Mouse (Mus musculus): ENCODE data around the gene Notch4. TPM values are rescaled to one million over a fixed set of nuclear protein-coding genes. Genes with fewer than 3 reads are reported as not detected.
A peak's percentile ranks its signal among the peaks of the same experiment; 100 is the strongest.

Gene Notch4
- total RNA-seq, 2 experiments from 2014 or later, result 10.5 to 11.4 TPM

DNA sequence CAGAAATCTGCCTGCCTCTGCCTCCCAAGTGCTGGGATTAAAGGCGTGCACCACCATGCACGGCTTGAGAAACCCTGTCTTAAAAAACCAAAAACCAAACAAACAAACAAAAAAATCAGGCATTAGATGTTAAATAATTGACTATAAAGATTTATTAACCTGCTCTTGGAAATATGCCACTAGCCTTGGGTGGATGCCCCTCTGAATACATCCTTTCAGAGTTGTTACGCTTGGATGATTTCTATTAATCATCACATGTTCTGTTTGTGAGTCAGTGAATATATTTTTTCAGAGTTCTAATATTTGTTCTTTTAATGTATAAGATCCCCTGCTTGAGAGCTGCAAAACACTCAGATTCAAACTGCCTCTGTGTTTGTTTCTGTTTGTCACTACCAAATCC is 60.9 kb downstream of the Notch4 start:
- intact Hi-C loops (cut with DNase I), result no loop called here
- TF ChIP-seq CTCF (IDR thresholded peaks at IDR 0.05), result no peak
- no peak for DNase-seq
- Histone ChIP-seq H3K4me3 (no peak overlapping the region), H3K27ac (no peak overlapping the region)

DNA sequence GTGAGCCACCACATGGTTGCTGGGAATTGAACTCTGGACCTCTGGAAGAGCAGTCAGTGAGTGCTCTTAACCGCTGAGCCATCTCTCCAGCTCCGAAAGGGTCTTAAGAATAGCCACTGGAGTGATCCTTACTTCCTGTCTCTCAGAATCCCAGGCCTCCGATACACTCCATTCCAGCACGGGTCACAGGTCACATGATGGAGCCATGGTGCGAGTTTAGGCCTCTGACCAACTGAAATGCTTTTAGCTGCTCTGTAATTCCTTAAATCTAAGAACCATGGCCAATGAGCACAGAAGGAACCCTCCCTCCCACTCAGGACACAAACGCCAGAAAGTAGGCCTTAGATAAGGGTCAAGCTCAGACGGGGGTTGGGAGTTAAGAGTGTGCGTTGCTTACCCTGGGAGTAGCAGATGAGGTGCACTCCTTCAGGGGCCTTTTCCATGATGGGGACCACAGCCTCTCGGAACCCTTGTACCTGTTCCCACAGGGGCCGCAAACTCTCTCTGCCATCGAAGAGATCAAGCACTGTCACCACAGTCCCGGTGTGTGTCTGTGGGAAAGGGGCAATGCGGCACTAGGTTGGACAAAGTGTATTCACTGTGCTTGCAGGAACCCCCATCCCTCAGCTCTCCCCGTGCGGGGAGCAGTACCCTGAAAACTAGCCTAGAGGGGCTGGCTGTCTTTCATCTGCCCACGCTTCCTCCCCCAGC is 62.1 kb downstream of the Notch4 start:
- no peak for DNase-seq
- intact Hi-C loops (cut with DNase I), result loop anchor here (2.0 kb wide), 1 partner anchor 21 kb away; the partner anchor contains the start of gene Agpat1
- no peak for TF ChIP-seq CTCF (IDR thresholded peaks at IDR 0.05)
- peak overlapping the region; percentile 96 for H3K27ac ChIP-seq
- H3K4me3 ChIP-seq, result peak overlapping the region; percentile 94

DNA sequence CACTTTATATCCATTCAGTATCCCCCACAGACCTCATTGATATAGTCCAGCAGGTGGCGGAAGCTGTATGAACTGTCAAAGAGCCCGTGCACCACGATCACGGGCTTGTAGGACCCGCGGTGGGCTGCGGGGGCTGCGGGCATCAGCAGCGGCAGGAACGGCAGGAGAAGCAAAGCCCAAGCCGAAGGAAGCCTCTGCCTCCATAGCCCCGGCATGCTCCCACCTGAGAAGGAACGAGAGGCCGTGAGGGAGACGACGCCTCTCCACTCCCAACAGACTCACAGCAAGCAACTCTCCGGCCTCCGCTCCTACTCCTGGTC is 62.7 kb downstream of the Notch4 start:
- intact Hi-C loops (cut with DNase I), result loop anchor here (2.0 kb wide), 1 partner anchor 22 kb away; the partner anchor contains the start of gene Agpat1
- DNase-seq, result no peak
- Histone ChIP-seq H3K4me3 (peak overlapping the region; percentile 94), H3K27ac (peak overlapping the region; percentile 96)
- peak; percentile 52 for TF ChIP-seq CTCF (IDR thresholded peaks at IDR 0.05)

DNA sequence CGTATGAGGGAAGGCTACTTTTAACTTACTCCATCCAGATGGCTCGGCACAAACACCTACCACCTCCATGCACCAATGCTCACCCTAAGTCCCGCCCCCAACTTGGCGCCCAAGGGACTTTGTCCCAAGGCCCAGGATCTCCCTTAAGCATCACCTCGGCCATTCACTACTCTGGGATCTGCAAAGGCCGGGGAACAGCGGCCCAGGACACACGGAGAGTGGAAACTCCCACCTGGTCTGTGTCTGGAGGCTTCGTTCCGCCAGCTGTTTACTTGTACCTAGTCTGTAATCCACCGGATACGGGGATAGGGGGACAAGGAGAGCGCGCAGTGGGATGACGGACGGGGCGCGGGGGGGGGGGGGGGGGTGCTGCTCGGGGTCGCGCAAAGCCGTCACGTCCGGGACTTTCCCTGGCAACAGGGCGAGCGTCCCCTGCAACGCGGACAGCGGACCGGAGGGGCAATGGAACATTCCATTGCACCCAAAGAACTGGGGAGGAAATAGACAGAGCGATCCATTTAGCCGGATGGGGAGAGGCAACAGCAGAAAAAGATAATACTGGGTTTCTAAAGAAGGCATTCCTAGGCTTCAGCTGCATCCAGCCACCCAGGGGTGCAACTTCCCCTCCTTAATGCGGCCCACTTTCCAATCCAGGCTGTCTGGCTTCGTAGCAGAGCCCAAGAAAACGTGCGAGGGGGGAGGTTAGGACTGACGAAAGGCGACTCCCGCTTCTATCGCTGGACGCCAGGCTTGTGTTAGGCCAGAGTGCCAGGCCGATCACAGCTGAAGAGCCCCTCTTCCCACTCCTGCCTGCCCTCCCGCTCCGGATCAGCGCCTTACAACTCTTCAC is 63.2 kb downstream of the Notch4 start:
- Histone ChIP-seq H3K27ac (peak overlapping the region; percentile 96), H3K4me3 (peak overlapping the region; percentile 94)
- intact Hi-C loops (cut with DNase I), result loop anchor here (2.0 kb wide), 1 partner anchor 23 kb away; the partner anchor contains the start of gene Agpat1
- no peak for TF ChIP-seq CTCF (IDR thresholded peaks at IDR 0.05)
- peak; percentile 92 for DNase-seq

DNA sequence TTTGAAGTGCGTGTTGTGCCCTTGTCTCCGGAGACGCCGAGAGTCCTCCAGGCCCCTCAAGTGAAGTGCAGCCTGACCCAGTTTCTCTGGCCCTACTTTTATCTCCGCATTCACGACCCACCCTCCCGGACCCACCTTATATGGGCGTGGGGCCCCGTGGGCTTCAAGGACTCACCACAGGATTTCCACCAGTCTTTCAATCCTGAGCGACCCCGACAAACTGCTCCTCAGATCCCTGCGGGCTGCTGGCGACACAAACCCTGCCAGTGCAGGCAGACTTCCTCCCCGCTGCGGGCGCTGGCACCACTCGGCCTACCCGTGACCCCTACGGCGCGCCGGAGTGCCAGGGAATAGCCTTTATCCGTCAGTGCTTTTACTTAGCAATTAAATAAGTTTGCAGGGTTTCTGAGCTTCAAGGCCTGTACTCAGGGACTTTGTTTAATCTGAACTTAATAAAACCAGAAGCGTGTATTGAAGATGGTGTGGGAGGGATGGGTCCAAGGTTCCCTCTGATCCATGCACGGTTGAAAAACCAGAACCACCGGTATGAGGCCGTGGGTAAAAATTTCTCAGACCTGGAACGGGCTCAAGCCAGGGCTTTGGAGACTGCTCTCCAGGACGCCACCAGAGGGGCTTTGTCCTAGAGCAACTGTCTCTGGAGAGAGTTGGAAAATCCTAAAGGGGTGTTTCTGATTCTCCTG is 64.0 kb downstream of the Notch4 start, which contains the start of gene Ppt2:
Ppt2 (minus strand) TSS at position 568 of the 701 bp plus-strand sequence.
- intact Hi-C loops (cut with DNase I), result loop anchor here (2.0 kb wide), 1 partner anchor 23 kb away; the partner anchor contains the start of gene Agpat1
- Histone ChIP-seq H3K27ac (peak within 1 kb of the TSS; percentile 96), H3K4me3 (peak within 1 kb of the TSS; percentile 94)
- peak; percentile 80 for DNase-seq
- TF ChIP-seq CTCF (IDR thresholded peaks at IDR 0.05), result no peak

DNA sequence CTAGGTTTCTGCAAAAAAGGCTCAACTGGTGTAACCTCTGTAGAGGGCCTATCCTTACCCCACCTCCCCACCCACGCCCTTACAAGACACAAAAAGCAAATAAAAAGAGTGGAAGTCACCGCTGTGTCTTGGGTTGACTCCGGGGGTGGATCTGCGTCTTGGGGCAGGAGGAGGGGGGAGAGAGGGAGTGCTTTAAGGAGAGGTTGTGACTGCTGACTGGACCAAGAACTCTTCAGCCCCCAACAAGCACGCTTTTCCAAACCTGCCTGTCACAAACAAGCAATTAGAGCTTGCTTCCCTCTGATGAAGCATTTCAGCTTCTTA is 64.5 kb downstream of the Notch4 start:
- Histone ChIP-seq H3K4me3 (peak overlapping the region; percentile 94), H3K27ac (peak overlapping the region; percentile 96)
- peak; percentile 20 for DNase-seq
- intact Hi-C loops (cut with DNase I), result no loop called here
- no peak for TF ChIP-seq CTCF (IDR thresholded peaks at IDR 0.05)

DNA sequence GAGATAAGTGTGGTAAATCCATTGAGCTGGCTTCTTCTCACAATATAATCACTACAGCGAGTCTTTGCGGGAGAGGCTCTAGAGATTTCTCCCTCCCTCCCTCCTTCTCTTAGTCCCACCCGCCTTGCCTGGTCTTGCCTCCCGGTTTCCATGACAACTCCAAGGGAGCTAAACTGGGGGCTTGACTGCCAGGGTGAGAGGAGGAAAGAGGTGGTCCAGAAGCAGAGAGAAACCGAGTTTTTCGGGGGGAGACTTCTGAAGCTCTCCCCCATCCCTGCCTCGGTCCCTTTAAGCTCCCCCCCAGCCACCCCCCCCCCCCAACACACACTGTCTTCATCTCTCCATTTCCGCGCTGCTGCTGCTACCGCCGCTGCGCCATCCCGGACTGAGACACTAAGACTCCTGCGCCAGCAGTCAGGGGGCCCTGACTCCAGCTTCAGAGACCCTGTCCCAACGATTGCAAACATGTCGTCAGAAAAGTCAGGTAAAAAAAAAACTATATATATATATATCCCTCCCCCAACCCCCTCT is 65.2 kb downstream of the Notch4 start, which contains the start of gene Prrt1:
Prrt1 (plus strand) TSS at position 313 of the 531 bp plus-strand sequence.
- peak within 1 kb of the TSS; percentile 96 for H3K27ac ChIP-seq
- H3K4me3 ChIP-seq, result peak within 1 kb of the TSS; percentile 94
- intact Hi-C loops (cut with DNase I), result no loop called here
- no peak for DNase-seq
- TF ChIP-seq CTCF (IDR thresholded peaks at IDR 0.05), result no peak

DNA sequence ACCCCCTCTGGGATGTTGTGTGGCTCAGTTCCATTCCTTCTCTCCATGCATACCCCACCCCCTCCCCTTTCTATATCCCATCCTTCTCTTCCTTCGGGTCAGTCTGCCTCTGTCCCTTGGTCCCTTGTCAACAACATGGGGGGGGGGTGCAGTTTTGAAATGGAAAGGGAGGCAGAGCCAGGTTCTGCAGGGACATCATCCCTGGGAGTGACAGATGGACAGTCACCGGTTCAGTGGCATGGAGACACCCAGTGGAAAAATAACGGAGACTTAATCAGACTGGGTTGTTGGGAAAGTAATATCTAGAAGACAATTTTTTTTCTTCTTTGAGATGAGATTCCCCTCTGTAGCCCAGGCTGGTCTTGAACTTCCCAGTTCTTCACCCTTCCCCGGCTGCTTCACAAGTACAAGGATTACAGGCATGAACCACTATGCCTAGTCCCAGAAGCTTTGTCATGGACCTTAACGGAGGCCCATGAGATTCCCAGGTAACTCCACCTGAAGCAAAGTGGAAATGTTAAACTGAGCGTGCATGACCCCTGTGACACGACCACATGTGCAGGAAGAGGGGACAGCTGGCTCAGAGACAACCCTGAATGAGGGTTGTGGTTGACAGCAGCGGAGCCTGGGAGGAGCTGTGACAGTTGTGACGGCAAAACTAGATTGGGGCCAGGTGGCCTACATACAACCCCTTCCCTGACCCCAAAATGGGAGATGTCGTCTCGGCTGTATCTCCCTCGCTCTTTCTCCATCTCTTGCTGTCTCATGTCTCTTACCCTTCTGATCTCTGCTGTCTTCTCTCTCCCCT is 65.9 kb downstream of the Notch4 start:
- TF ChIP-seq CTCF (IDR thresholded peaks at IDR 0.05), result no peak
- Histone ChIP-seq H3K4me3 (peak overlapping the region; percentile 94), H3K27ac (peak overlapping the region; percentile 96; the same call in 1 of the 2 replicates)
- no peak for DNase-seq
- intact Hi-C loops (cut with DNase I), result no loop called here

DNA sequence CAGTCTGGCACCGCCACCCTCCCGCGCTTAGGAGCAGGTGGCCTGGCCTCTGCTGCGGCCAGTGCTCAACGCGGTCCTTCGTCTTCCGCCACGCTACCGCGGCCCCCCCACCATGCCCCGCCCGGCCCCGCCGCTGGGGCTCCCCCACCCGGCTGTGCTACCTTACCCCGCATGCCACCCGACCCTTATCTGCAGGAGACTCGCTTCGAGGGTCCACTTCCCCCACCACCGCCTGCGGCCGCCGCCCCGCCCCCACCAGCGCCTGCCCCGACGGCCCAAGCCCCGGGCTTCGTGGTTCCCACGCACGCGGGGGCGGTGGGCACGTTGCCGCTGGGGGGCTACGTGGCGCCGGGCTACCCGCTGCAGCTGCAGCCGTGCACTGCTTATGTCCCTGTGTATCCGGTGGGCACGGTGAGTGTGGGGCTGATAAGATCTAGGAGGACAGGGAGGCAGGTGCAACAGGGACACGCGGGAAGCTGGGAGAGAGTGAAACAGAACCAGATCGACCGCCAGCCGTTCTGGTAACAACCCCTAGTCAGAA is 66.8 kb downstream of the Notch4 start:
- peak; percentile 31 for DNase-seq
- TF ChIP-seq CTCF (IDR thresholded peaks at IDR 0.05), result no peak
- intact Hi-C loops (cut with DNase I), result no loop called here
- Histone ChIP-seq H3K27ac (no peak overlapping the region), H3K4me3 (peak overlapping the region; percentile 94)

DNA sequence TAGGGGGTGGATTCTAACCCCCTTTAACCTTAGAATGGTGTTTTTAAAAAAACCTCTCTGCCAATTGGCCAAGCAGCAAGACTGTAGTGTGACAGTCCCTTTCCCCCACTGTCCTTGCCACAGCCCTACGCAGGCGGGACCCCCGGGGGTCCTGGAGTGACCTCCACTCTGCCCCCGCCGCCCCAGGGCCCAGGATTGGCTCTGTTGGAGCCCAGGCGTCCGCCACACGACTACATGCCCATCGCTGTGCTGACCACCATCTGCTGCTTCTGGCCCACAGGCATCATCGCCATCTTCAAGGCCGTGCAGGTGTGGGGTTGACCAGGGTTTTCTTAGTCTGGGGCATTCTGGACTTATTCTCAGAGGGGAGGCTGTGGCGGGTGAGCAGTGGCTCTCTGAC is 67.6 kb downstream of the Notch4 start:
- H3K27ac ChIP-seq, result peak overlapping the region; percentile 69
- no peak for TF ChIP-seq CTCF (IDR thresholded peaks at IDR 0.05)
- intact Hi-C loops (cut with DNase I), result no loop called here
- H3K4me3 ChIP-seq, result peak overlapping the region; percentile 73
- peak; percentile 33 for DNase-seq

DNA sequence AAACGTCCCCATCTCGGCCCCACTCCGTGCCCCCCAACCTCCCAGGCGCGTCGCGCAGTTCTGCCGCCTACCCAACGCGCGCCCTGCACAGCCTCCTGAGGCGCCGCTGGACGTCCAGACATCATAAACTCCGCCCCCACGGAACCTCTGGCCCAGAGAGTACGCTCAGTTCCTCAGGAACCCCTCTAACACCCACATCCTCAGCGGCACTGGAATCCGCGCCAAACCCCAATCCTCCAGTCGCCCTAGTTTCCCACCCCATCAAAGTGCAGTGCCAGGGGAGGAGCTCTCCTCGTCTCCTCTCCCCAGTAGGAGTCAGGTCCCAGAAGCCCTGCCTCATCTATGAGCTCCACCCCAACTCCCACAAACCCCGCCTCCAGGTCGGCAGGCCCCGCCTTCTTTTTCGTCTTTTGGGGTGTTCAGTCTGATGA is 68.2 kb downstream of the Notch4 start:
- H3K4me3 ChIP-seq, result peak overlapping the region; percentile 73
- H3K27ac ChIP-seq, result peak overlapping the region; percentile 69
- intact Hi-C loops (cut with DNase I), result no loop called here
- DNase-seq, result peak; percentile 83
- TF ChIP-seq CTCF (IDR thresholded peaks at IDR 0.05), result no peak

Data from gastrocnemius, adult 2 months (tissue).